18 mouse cellular contexts compared by ENCODE assay signal in the genomic region with DNA sequence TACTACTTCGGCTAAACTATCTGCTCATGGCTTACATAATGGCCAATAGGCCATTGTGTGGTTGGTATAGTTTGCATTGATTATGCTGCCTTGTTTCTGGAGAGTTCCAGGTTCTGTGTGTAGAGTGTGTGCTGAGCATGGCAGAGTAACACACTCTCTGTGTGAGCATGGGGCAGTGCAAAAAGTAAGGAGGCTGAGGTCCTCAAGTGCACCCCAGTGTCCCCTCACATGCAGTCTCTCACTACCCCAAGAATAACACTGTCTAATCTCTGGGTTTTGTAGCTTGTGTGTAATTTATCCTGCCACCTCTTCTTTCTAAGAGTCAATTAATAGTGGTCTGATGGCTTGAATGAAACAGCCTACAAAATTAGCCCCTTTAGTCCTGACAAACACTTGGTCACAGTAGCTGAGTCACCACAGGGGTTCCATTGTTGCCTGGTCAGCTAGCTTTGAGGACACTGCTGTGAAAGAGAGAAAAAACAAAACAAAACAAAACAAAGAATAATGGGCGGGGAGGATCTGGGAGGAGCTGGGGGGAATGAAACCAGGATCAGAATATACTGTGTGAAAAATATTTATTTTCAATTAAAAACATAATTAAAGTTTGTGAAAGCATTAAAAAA. TPM values are rescaled to one million over a fixed set of nuclear protein-coding genes. Genes with fewer than 3 reads are reported as not detected.
DNase-seq lines count a peak whose midpoint lies in the region; ATAC-seq lines count a peak whose summit lies in the region.
"Had no signal": no experiment of that assay in that cellular context is flagged by ENCODE, and none has a peak within 500 bp of the region (broad histone marks: within the 10 kb centered on the region; RNA-seq: fewer than 3 reads in every experiment).

No protein-coding gene starts in this region.

- DNase-seq in heart, adult 11 months = peak; percentile 52
- DNase-seq in heart, postnatal 25 days (ENCODE audit: low spot score) = no peak
- DNase-seq in neural tube, embryonic 10.5 days (ENCODE audit: extremely low spot score, low spot score) = no peak
- peak; percentile 38 for DNase-seq in forebrain, embryonic 14.5 days (ENCODE audit: low spot score)
- DNase-seq in gastrocnemius, postnatal 14 days = no peak
- no peak for DNase-seq in urinary bladder, postnatal 25 days (ENCODE audit: low spot score)
- DNase-seq: adrenal gland, postnatal 25 days; cerebellum, adult 9-10 months; heart, postnatal 14 days; kidney, adult 9 months; kidney, postnatal 36 days; layer of hippocampus, adult 9-11 months; right cerebral cortex, postnatal 4 days had no signal

- intact Hi-C loops in heart, postnatal 25 days (cut with DNase I) = no loop called here
- intact Hi-C loops in gastrocnemius, postnatal 14 days (cut with DNase I; ENCODE audit: low total_unique reads) = no loop called here

- H3K9ac ChIP-seq in neural tube, embryonic 12.5 days = no peak overlapping the region
- no peak overlapping the region for H3K9ac ChIP-seq in forebrain, embryonic 14.5 days (ENCODE audit: low read length)
- H3K9ac ChIP-seq: limb, embryonic 13.5 days; liver, embryonic 14.5 days had no signal

- H3K27me3 ChIP-seq in neural tube, embryonic 12.5 days (replicated peaks) = no peaks in the 10 kb centered on the region
- no peaks in the 10 kb centered on the region for H3K27me3 ChIP-seq in forebrain, embryonic 14.5 days (replicated peaks; ENCODE audit: control insufficient read depth, insufficient read depth, low read length)
- H3K27me3 ChIP-seq: limb, embryonic 13.5 days had no signal

- peak; percentile 65 for ATAC-seq in neural tube, embryonic 12.5 days (ENCODE audit: low FRiP score, low read depth)
- peak; percentile 38; the same call in 1 of the 2 replicates for ATAC-seq in forebrain, embryonic 14.5 days
- no peak for ATAC-seq in erythroblast, adult 5-6 weeks (replicated peaks; ENCODE audit: low FRiP score, poor library complexity, severe bottlenecking)

- H3K27ac ChIP-seq in neural tube, embryonic 12.5 days = no peak overlapping the region
- H3K27ac ChIP-seq in forebrain, embryonic 14.5 days (ENCODE audit: low read depth, low read length) = no peak overlapping the region
- H3K27ac ChIP-seq: limb, embryonic 13.5 days; liver, embryonic 14.5 days had no signal

- H3K4me1 ChIP-seq in neural tube, embryonic 12.5 days = peaks cover 6% of the 10 kb centered on the region; the same call in 1 of the 2 replicates
- H3K4me1 ChIP-seq in forebrain, embryonic 14.5 days (ENCODE audit: control insufficient read depth, insufficient read depth, low read length) = peaks cover 3% of the 10 kb centered on the region; the same call in 1 of the 2 replicates

- no peak overlapping the region for H3K4me3 ChIP-seq in neural tube, embryonic 12.5 days
- no peak overlapping the region for H3K4me3 ChIP-seq in forebrain, embryonic 14.5 days (ENCODE audit: low read depth, low read length)
- H3K4me3 ChIP-seq: limb, embryonic 13.5 days had no signal

- WGBS in neural tube, embryonic 12.5 days = 36% methylated on average over 2 of the region's 2 CpGs
- WGBS in forebrain, embryonic 14.5 days = 15% methylated on average over 2 of the region's 2 CpGs

- no peak overlapping the region for H3K4me2 ChIP-seq in neural tube, embryonic 12.5 days (replicated peaks)
- no peak overlapping the region for H3K4me2 ChIP-seq in forebrain, embryonic 14.5 days (ENCODE audit: low read length)
- H3K4me2 ChIP-seq: heart, embryonic 11.5 days; limb, embryonic 13.5 days had no signal

- no peaks in the 10 kb centered on the region for H3K36me3 ChIP-seq in neural tube, embryonic 12.5 days
- no peaks in the 10 kb centered on the region for H3K36me3 ChIP-seq in forebrain, embryonic 14.5 days (ENCODE audit: control insufficient read depth, insufficient read depth, low read length)

- no peaks in the 10 kb centered on the region for H3K9me3 ChIP-seq in neural tube, embryonic 12.5 days
- no peaks in the 10 kb centered on the region; the same call in 1 of the 2 replicates for H3K9me3 ChIP-seq in forebrain, embryonic 14.5 days (replicated peaks; ENCODE audit: control insufficient read depth, low read length)
- H3K9me3 ChIP-seq: limb, embryonic 13.5 days had no signal

RNA-seq across cellular contexts. Expression of gene Slc36a4, which starts 36.6 kb away (rescaled TPM):
- total RNA-seq in heart, postnatal 25 days (2021) = 1 to 10 TPM; 7.9 to 8.1 TPM
- 20.6 and 22.7 TPM in 2 replicates for polyA plus RNA-seq in neural tube, embryonic 12.5 days (2016; fragmentation: Nextera tagmentation; extraction: Ambion mirVana)
- polyA plus RNA-seq in forebrain, embryonic 14.5 days (2014; fragmentation: Nextera tagmentation; extraction: Ambion mirVana) = 34.7 and 42.0 TPM in 2 replicates
- total RNA-seq in gastrocnemius, postnatal 14 days (2021) = 1 to 10 TPM; 6.2 to 7.0 TPM
- 6.9 and 8.2 TPM in 2 replicates for total RNA-seq in erythroblast, adult 5-6 weeks (2015; ENCODE audit: low replicate concordance)
- total RNA-seq in erythroblast, adult 5-6 weeks (2017; ENCODE audit: low replicate concordance) = 2.1 and 3.1 TPM in 2 replicates

Comparison
In these comparisons a context has a peak if more than half of its experiments do, and no peak if none do; other contexts are left out.
1. DNase-seq: peak in heart, adult 11 months (single experiment) and forebrain, embryonic 14.5 days (single experiment); none in heart, postnatal 25 days (single experiment), neural tube, embryonic 10.5 days (single experiment), gastrocnemius, postnatal 14 days (single experiment) and urinary bladder, postnatal 25 days (single experiment).